Mouse (Mus musculus): ENCODE results near the gene Elk1. TPM values are rescaled to one million over a fixed set of nuclear protein-coding genes. Genes with fewer than 3 reads are reported as not detected.

Gene Elk1
- polyA plus RNA-seq, 1 experiment from 2014 or later: 14.0 TPM

- no peaks in the 10 kb centered on the region for H3K9me3 ChIP-seq
- H3K4me1 ChIP-seq: no peaks in the 10 kb centered on the region
- peaks cover 19% of the 10 kb centered on the region for H3K27me3 ChIP-seq (replicated peaks; ENCODE audit: low read depth, poor library complexity, severe bottlenecking)
- no peak overlapping the region for H3K27ac ChIP-seq (replicated peaks)
- no peaks in the 10 kb centered on the region for H3K36me3 ChIP-seq (replicated peaks)
- DNase-seq (ENCODE audit: low spot score): no peak
- H3K4me3 ChIP-seq: no peak overlapping the region
Measured at GRCm38 (mm10) chrX:20915075-20915474, 35.3 kb downstream of the Elk1 start.

GRCm38 (mm10) chrX:20913726-20914125 lies 36.7 kb downstream of the Elk1 start:
- no peaks in the 10 kb centered on the region for H3K4me1 ChIP-seq
- H3K27ac ChIP-seq (replicated peaks): no peak overlapping the region
- H3K4me3 ChIP-seq: no peak overlapping the region
- no peak for DNase-seq (ENCODE audit: low spot score)
- H3K27me3 ChIP-seq (replicated peaks; ENCODE audit: low read depth, poor library complexity, severe bottlenecking): peaks cover 5% of the 10 kb centered on the region
- no peaks in the 10 kb centered on the region for H3K9me3 ChIP-seq
- WGBS: 84% methylated on average over 6 of the region's 6 CpGs
- H3K36me3 ChIP-seq (replicated peaks): no peaks in the 10 kb centered on the region

- no peaks in the 10 kb centered on the region for H3K9me3 ChIP-seq
Measured at GRCm38 (mm10) chrX:20910074-20910473, 40.3 kb downstream of the Elk1 start.

More at GRCm38 (mm10) chrX:20910074-20910473, 40.3 kb downstream of the Elk1 start:
- Histone ChIP-seq H3K36me3 (replicated peaks) (no peaks in the 10 kb centered on the region), H3K27ac (replicated peaks) (no peak overlapping the region), H3K4me3 (no peak overlapping the region), H3K4me1 (no peaks in the 10 kb centered on the region), H3K27me3 (replicated peaks; ENCODE audit: low read depth, poor library complexity, severe bottlenecking) (no peaks in the 10 kb centered on the region)
- WGBS: 49% methylated on average over 3 of the region's 3 CpGs
- no peak for DNase-seq (ENCODE audit: low spot score)

Other genes starting within 250 kb of the Elk1 start
- gene Usp11, start 246.7 kb downstream of the Elk1 start, polyA plus RNA-seq (2016; fragmentation: Nextera tagmentation; extraction: Ambion mirVana): 59.8 and 60.1 TPM in 2 replicates
- gene Araf, start 152.8 kb downstream of the Elk1 start, polyA plus RNA-seq (2016; fragmentation: Nextera tagmentation; extraction: Ambion mirVana): 95.1 and 99.9 TPM in 2 replicates
- 10.8 and 13.4 TPM in 2 replicates for gene Timp1, start 80.4 kb downstream of the Elk1 start, polyA plus RNA-seq (2016; fragmentation: Nextera tagmentation; extraction: Ambion mirVana)
- 2.2 and 2.3 TPM in 2 replicates for gene Syn1, start 29.6 kb downstream of the Elk1 start, polyA plus RNA-seq (2016; fragmentation: Nextera tagmentation; extraction: Ambion mirVana)
- gene Cfp, start 19.1 kb downstream of the Elk1 start, polyA plus RNA-seq (2016; fragmentation: Nextera tagmentation; extraction: Ambion mirVana): 2.8 and 3.7 TPM in 2 replicates
- gene Uxt, start 11.4 kb upstream of the Elk1 start, polyA plus RNA-seq (2016; fragmentation: Nextera tagmentation; extraction: Ambion mirVana): 67.6 and 69.7 TPM in 2 replicates
- gene Zfp182, start 111.7 kb upstream of the Elk1 start, polyA plus RNA-seq (2016; fragmentation: Nextera tagmentation; extraction: Ambion mirVana): 5.3 and 5.6 TPM in 2 replicates
- not detected in 2 replicates for gene Spaca5, start 117.8 kb upstream of the Elk1 start, polyA plus RNA-seq (2016; fragmentation: Nextera tagmentation; extraction: Ambion mirVana)
- gene Zfp300, start 138.9 kb upstream of the Elk1 start, polyA plus RNA-seq (2016; fragmentation: Nextera tagmentation; extraction: Ambion mirVana): 1.5 and 1.9 TPM in 2 replicates
- not detected in 2 replicates for gene Ssxa1, start 165.2 kb upstream of the Elk1 start, polyA plus RNA-seq (2016; fragmentation: Nextera tagmentation; extraction: Ambion mirVana)
- gene Gm21876, start 225.0 kb upstream of the Elk1 start, polyA plus RNA-seq (2016; fragmentation: Nextera tagmentation; extraction: Ambion mirVana): not detected in 2 replicates